Mouse (Mus musculus) myocyte (in vitro differentiated cells): ENCODE measurements around the gene Nprl2. TPM values are rescaled to one million over a fixed set of nuclear protein-coding genes. Genes with fewer than 3 reads are reported as not detected.
A peak's percentile ranks its signal among the peaks of the same experiment; 100 is the strongest.

ENCODE experiments used
- H3K27me3 ChIP-seq: one replicate; pipeline ENCODE4 v1.6.1; 2011; ENCODE audit not compliant: control insufficient read depth, insufficient read depth, insufficient read length
- H3K36me3 ChIP-seq: one replicate; pipeline ENCODE4 v1.6.1; 2011; ENCODE audit not compliant: control insufficient read depth, insufficient read depth
- H3K4me2 ChIP-seq: one replicate; pipeline ENCODE4 v1.6.1; 2011; ENCODE audit warnings: low read depth, control low read depth
- H3K4me3 ChIP-seq: one replicate; pipeline ENCODE4 v1.5.1; 2011; ENCODE audit warnings: mild to moderate bottlenecking, control low read depth, moderate library complexity
- H3K79me2 ChIP-seq: one replicate; pipeline ENCODE4 v1.6.1; 2011; ENCODE audit not compliant: control insufficient read depth, insufficient read depth
- H3ac ChIP-seq: one replicate; pipeline ENCODE4 v1.6.1; 2011; ENCODE audit not compliant: control insufficient read depth, insufficient read length
- CEBPB ChIP-seq: IDR thresholded peaks from 2 replicates; pipeline ENCODE4 v1.6.1; 2011; ENCODE audit warnings: mild to moderate bottlenecking, moderate library complexity; ENCODE audit not compliant: poor library complexity, insufficient read depth, severe bottlenecking
- E2F4 ChIP-seq: IDR thresholded peaks from one replicate; pipeline ENCODE4 v1.6.1; 2011; ENCODE audit warnings: mild to moderate bottlenecking, control low read depth, moderate library complexity; ENCODE audit not compliant: insufficient read depth
- MAX ChIP-seq: IDR thresholded peaks from one replicate; pipeline ENCODE4 v1.6.1; 2011; ENCODE audit warnings: low read depth, mild to moderate bottlenecking, control low read depth
- MYOD1 ChIP-seq, 3 experiments: IDR thresholded peaks; one replicate each; pipeline ENCODE4 v1.6.1; 2011; ENCODE audit warnings: control low read depth in 2 of 3, low read depth in 2 of 3, mild to moderate bottlenecking in 2 of 3, moderate library complexity in 1 of 3; ENCODE audit not compliant: insufficient read length in 2 of 3, control insufficient read depth in 1 of 3
- MYOG ChIP-seq, 3 experiments: IDR thresholded peaks; one replicate each; pipeline ENCODE4 v1.6.1; 2011; ENCODE audit warnings: control low read depth in 2 of 3, low read depth in 2 of 3, mild to moderate bottlenecking in 2 of 3; ENCODE audit not compliant: insufficient read length in 2 of 3, control insufficient read depth in 1 of 3, insufficient read depth in 1 of 3
- POLR2A ChIP-seq: IDR thresholded peaks from one replicate; pipeline ENCODE4 v1.6.1; 2011; ENCODE audit warnings: low read depth, mild to moderate bottlenecking, control low read depth, moderate library complexity; ENCODE audit not compliant: insufficient read length
- POLR2AphosphoS2 ChIP-seq: IDR thresholded peaks from one replicate; pipeline ENCODE4 v1.6.1; 2011; ENCODE audit warnings: low read depth, control low read depth; ENCODE audit not compliant: insufficient read length
- REST ChIP-seq: IDR thresholded peaks from one replicate; pipeline ENCODE4 v1.6.1; 2011; ENCODE audit warnings: mild to moderate bottlenecking, control low read depth, moderate library complexity; ENCODE audit not compliant: insufficient read depth, insufficient read length
- SRF ChIP-seq: IDR thresholded peaks from one replicate; pipeline ENCODE4 v1.6.1; 2011; ENCODE audit warnings: low read depth; ENCODE audit not compliant: control insufficient read depth, insufficient read length
- TCF12 ChIP-seq: IDR thresholded peaks from one replicate; pipeline ENCODE4 v1.6.1; 2011; ENCODE audit warnings: mild to moderate bottlenecking, control low read depth; ENCODE audit not compliant: poor library complexity, insufficient read depth, severe bottlenecking
- TCF3 ChIP-seq: IDR thresholded peaks from one replicate; pipeline ENCODE4 v1.6.1; 2011; ENCODE audit warnings: low read depth, control low read depth; ENCODE audit not compliant: insufficient read length
- USF1 ChIP-seq: IDR thresholded peaks from one replicate; pipeline ENCODE4 v1.6.1; 2011; ENCODE audit warnings: low read depth, mild to moderate bottlenecking, control low read depth, moderate library complexity
- polyA plus RNA-seq: library from polyadenylated mRNA; unstranded; fragments of >200 nt; fragmentation: generic; extraction: Trizol; gene quantifications from one replicate; pipeline ENCODE4 v1.2.1, GENCODE M21; 2012; ENCODE audit warnings: missing spikeins

Nprl2 gene
- polyA plus RNA-seq, 1 experiment, result 24.6 TPM

- TF ChIP-seq POLR2AphosphoS2 (no peak), MAX (no peak), MYOD1 (IDR thresholded peaks at IDR 0.05; ENCODE audit: control insufficient read depth in 1 of 3, insufficient read length in 2 of 3, low read depth in 2 of 3) (no peak), E2F4 (no peak), TCF3 (no peak), POLR2A (no peak), TCF12 (no peak), USF1 (no peak)
- Histone ChIP-seq H3K36me3 (peaks cover 4% of the 10 kb centered on the region), H3K79me2 (peaks cover 14% of the 10 kb centered on the region), H3ac (no peak overlapping the region), H3K27me3 (no peaks in the 10 kb centered on the region), H3K4me2 (no peak overlapping the region), H3K4me3 (no peak overlapping the region)
These were observed 48.2 kb downstream of the Nprl2 start for GRCm38 (mm10) chr9:107590058-107590772.

GRCm38 (mm10) chr9:107590773-107591060 is 48.7 kb downstream of the Nprl2 start:
- TF ChIP-seq SRF (no peak), TCF3 (no peak), POLR2AphosphoS2 (no peak), MAX (no peak), TCF12 (no peak), CEBPB (no peak), MYOD1 (IDR thresholded peaks at IDR 0.05; ENCODE audit: control insufficient read depth in 1 of 3, insufficient read length in 2 of 3, low read depth in 2 of 3) (no peak), USF1 (no peak), MYOG (IDR thresholded peaks at IDR 0.05; ENCODE audit: control insufficient read depth in 1 of 3, insufficient read depth in 1 of 3, insufficient read length in 2 of 3, low read depth in 2 of 3) (no peak), POLR2A (no peak), E2F4 (no peak)
- no peak overlapping the region for H3ac ChIP-seq
- peaks cover 14% of the 10 kb centered on the region for H3K79me2 ChIP-seq
- no peak overlapping the region for H3K4me2 ChIP-seq
- no peak overlapping the region for H3K4me3 ChIP-seq
- H3K27me3 ChIP-seq, result no peaks in the 10 kb centered on the region
- peaks cover 4% of the 10 kb centered on the region for H3K36me3 ChIP-seq

- TF ChIP-seq TCF12 (no peak), MYOG (IDR thresholded peaks at IDR 0.05; ENCODE audit: control insufficient read depth in 1 of 3, insufficient read depth in 1 of 3, insufficient read length in 2 of 3, low read depth in 2 of 3) (no peak), MYOD1 (IDR thresholded peaks at IDR 0.05; ENCODE audit: control insufficient read depth in 1 of 3, insufficient read length in 2 of 3, low read depth in 2 of 3) (no peak), POLR2A (no peak), TCF3 (no peak), USF1 (no peak), REST (no peak), SRF (no peak), POLR2AphosphoS2 (no peak), CEBPB (no peak), E2F4 (no peak), MAX (no peak)
- no peak overlapping the region for H3K4me2 ChIP-seq
These were observed 51.3 kb downstream of the Nprl2 start for GRCm38 (mm10) chr9:107593101-107593976.

GRCm38 (mm10) chr9:107594281-107595062 is 52.4 kb downstream of the Nprl2 start:
- Histone ChIP-seq H3K4me3 (no peak overlapping the region), H3K4me2 (no peak overlapping the region), H3K27me3 (no peaks in the 10 kb centered on the region), H3ac (no peak overlapping the region), H3K36me3 (peaks cover 4% of the 10 kb centered on the region), H3K79me2 (no peaks in the 10 kb centered on the region)
- TF ChIP-seq POLR2AphosphoS2 (peak; percentile 28), POLR2A (no peak), MAX (no peak), TCF12 (no peak)

More at GRCm38 (mm10) chr9:107593101-107593976, 51.3 kb downstream of the Nprl2 start:
- no peaks in the 10 kb centered on the region for H3K27me3 ChIP-seq
- no peak overlapping the region for H3K4me3 ChIP-seq
- peaks cover 8% of the 10 kb centered on the region for H3K79me2 ChIP-seq
- peaks cover 4% of the 10 kb centered on the region for H3K36me3 ChIP-seq
- H3ac ChIP-seq, result no peak overlapping the region

Other genes starting within 250 kb of the Nprl2 start
- 0.64 TPM for gene Cish, start 246.2 kb upstream of the Nprl2 start, polyA plus RNA-seq
- gene Hemk1, start 203.9 kb upstream of the Nprl2 start, polyA plus RNA-seq, result 17.7 TPM
- 0.38 TPM for gene 6430571L13Rik, start 201.6 kb upstream of the Nprl2 start, polyA plus RNA-seq
- gene Cacna2d2, start 142.6 kb upstream of the Nprl2 start, polyA plus RNA-seq, result 0.50 TPM
- 43.4 TPM for gene Tmem115, start 8.3 kb upstream of the Nprl2 start, polyA plus RNA-seq
- gene Cyb561d2, start within 50 bp of the Nprl2 start, polyA plus RNA-seq, result 18.8 TPM
- gene Zmynd10, start 5.1 kb downstream of the Nprl2 start, polyA plus RNA-seq, result 0.52 TPM
- 59.3 TPM for gene Rassf1, start 9.3 kb downstream of the Nprl2 start, polyA plus RNA-seq
- 25.0 TPM for gene Tusc2, start 21.0 kb downstream of the Nprl2 start, polyA plus RNA-seq
- gene Hyal2, start 25.7 kb downstream of the Nprl2 start, polyA plus RNA-seq, result 34.2 TPM
- gene Hyal1, start 34.7 kb downstream of the Nprl2 start, polyA plus RNA-seq, result 3.3 TPM
- gene Naa80, start 36.7 kb downstream of the Nprl2 start, polyA plus RNA-seq, result 13.8 TPM
- gene Hyal3, start 38.6 kb downstream of the Nprl2 start, polyA plus RNA-seq, result 0.43 TPM
- 29.4 TPM for gene Ifrd2, start 45.4 kb downstream of the Nprl2 start, polyA plus RNA-seq
- 59.9 TPM for gene Sema3b, start 67.0 kb downstream of the Nprl2 start, polyA plus RNA-seq
- 499 TPM for gene Gnai2, start 93.1 kb downstream of the Nprl2 start, polyA plus RNA-seq
- 0.06 TPM for gene Slc38a3, start 127.3 kb downstream of the Nprl2 start, polyA plus RNA-seq
- not detected for gene Gnat1, start 137.5 kb downstream of the Nprl2 start, polyA plus RNA-seq
- 1.4 TPM for gene Sema3f, start 168.2 kb downstream of the Nprl2 start, polyA plus RNA-seq
- gene Rbm5, start 228.8 kb downstream of the Nprl2 start, polyA plus RNA-seq, result 37.6 TPM